In the genomic region with DNA sequence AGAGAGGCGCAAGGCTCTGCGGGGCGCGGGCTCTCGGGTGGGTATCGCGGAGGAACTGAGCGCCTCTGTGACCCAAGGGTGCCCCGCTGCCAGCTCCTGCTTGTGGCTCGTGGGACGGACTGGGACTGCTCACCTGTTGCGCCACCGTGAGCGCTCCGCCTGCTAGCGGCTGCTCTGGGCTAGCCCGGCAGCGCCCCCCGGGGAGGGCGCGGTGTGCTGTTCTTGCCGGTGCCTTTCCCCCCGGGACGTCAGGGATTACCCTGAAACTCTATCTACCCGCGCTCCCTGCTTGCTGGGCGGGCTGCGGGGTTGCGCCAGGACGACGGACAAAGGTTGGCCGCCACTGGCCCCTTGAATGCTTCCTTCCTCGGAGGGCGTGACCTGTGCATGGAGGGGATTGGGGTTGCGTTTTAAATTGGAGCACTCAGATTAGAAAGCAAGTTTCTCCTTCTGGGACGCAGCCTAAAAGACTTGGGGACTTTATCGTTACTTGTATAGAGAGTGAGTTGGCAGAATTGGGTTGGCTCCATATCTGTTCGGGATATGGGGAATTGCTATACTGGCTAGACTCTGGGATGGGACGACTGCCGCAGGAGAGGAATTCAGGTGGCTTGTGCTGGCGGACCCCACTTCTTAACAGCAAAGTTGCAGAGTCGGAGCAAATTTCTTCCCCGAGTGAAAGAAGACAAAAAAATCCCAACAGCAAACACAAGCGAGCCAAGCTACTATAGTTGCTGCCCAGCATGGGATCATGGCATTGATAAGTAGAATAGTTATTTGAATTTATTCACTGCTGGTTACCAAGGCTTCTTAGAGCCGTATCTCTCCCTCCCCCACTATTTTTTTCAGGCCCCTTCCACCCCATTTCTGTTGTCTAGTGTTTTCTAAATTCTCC, we compare ENCODE assay signal across 8 mouse cellular contexts. TPM values are rescaled to one million over a fixed set of nuclear protein-coding genes. Genes with fewer than 3 reads are reported as not detected.
DNase-seq lines count a peak whose midpoint lies in the region; TF ChIP-seq lines count a peak whose summit lies in the region.

No protein-coding gene starts in this region.

- no peak overlapping the region for H3K27ac ChIP-seq in cortical plate, adult 2 months (ENCODE audit: insufficient read depth, low read length)

- H3K4me3 ChIP-seq in cortical plate, adult 2 months (ENCODE audit: insufficient read depth, low read length) = peak overlapping the region; percentile 42

- DNase-seq in ovary, adult 18-20 months (ENCODE audit: low spot score) = peak; percentile 43
- no peak for DNase-seq in ovary, postnatal 36 days (ENCODE audit: low spot score)
- peak; percentile 36 for DNase-seq in heart, adult 8-10 months (ENCODE audit: low spot score)
- peak; percentile 71 for DNase-seq in kidney, adult 9 months
- DNase-seq in lung, postnatal 10 days = peak; percentile 66
- DNase-seq in right cerebral cortex, postnatal 4 days = peak; percentile 47
- DNase-seq in MN1 (ENCODE audit: low spot score) = no peak

- no peak for TF ChIP-seq CTCF in cortical plate, adult 2 months (IDR thresholded peaks at IDR 0.05; ENCODE audit: extremely low read depth, insufficient read depth, low read length)

- peaks cover 2% of the 10 kb centered on the region; the same call in 1 of the 2 replicates for H3K4me1 ChIP-seq in cortical plate, adult 2 months (ENCODE audit: control insufficient read depth, insufficient read depth, low read length)

- no peak for TF ChIP-seq POLR2A in cortical plate, adult 2 months (IDR thresholded peaks at IDR 0.05; ENCODE audit: extremely low read depth, insufficient read depth, low read length)

RNA-seq across cellular contexts. Expression of gene Spata13, which starts 1.3 kb away (rescaled TPM):
- 5.1 and 6.1 TPM in 2 replicates for polyA plus RNA-seq in cortical plate, adult 2 months (2012; rRNA removed)
- total RNA-seq in heart, adult 8-10 months (2022) = 10 to 100 TPM; 11.3 to 15.0 (median 13.6) TPM

Comparison
In these comparisons a context has a peak if more than half of its experiments do, and no peak if none do; other contexts are left out.
1. DNase-seq: peak in ovary, adult 18-20 months (single experiment), heart, adult 8-10 months (single experiment), kidney, adult 9 months (single experiment), lung, postnatal 10 days (single experiment) and right cerebral cortex, postnatal 4 days (single experiment); none in ovary, postnatal 36 days (single experiment) and MN1 (single experiment).